Mouse (Mus musculus) pancreas, adult 10 weeks (tissue): Measurements from ENCODE around the gene Vmn1r68. TPM values are rescaled to one million over a fixed set of nuclear protein-coding genes. Genes with fewer than 3 reads are reported as not detected.

Source experiments
- polyA plus RNA-seq: library from polyadenylated mRNA; stranded (reverse); fragments of 350-450 nt; fragmentation: Illumina TruSeq; extraction: RNeasy Lipid Tissue Mini Kit (QIAGEN cat#74804); gene quantifications from one replicate; pipeline ENCODE4 v1.2.3, GENCODE M21; 2015; ENCODE audit warnings: low read depth, low replicate concordance; ENCODE audit not compliant: insufficient read depth

Gene Vmn1r68
- polyA plus RNA-seq: not detected

DNA sequence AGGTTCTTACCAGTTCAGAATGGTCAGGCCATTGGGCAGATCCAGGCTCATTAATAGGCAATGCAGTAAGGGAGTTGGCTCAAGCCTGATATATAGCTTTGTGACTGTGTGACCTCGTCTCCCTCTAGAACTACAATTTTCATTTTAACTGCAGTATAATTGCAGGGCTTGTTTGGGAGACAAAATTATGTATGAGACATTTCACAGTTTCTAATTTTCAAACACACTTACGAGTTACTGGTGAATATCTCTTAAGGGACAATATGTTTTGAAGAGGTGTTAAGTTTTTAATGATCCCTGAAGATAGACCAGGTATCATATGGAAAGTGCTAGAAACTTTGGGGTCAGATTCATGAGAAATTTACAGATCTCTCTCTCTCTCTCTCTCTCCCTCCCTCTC, at the start of gene Vmn1r68:
Vmn1r68 (minus strand) TSS at position 101 of the 400 bp plus-strand sequence.

DNA sequence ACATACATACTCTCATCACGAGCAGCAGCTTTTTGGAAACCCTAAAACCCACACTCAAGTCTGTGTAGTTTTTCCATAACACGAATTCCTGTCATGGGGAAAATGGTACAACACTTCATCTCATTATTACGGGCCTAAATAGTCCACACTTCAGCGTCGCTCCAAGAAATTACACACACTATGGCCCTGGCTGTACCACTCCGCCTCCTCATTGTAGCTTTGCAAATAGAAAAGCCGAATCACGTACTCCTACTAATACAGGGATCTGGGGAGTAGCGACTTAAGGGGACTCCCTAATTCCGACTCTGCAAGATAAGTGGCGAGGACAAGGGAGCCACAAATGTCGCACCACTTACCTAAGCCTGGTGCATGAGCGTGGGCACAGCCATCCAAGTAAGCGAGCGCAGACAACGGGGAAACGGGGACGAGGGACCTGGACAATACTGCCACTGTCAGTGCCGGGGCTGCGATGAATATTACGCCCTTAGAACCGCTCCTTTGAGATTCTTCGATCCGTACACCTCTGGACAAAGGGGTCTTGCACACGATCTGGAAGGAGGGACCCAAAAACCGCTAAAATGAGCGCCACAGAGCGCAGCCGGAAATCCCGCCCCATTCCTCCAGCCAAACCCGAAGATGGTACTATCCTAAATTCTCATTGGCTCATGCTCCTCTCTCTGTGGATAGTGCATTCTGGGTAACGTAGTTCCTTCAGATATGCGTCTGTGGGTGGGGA, 63.3 kb downstream of the Vmn1r68 start, which contains the start of gene Zik1:
Zik1 (minus strand) TSS at position 609 of the 736 bp plus-strand sequence.

Other genes starting within 250 kb of the Vmn1r68 start
- gene Vmn1r67, start 115.2 kb downstream of the Vmn1r68 start, polyA plus RNA-seq: not detected
- not detected for gene Zik1, start 63.1 kb downstream of the Vmn1r68 start, polyA plus RNA-seq
- gene Vmn1r69, start 55.2 kb upstream of the Vmn1r68 start, polyA plus RNA-seq: not detected
- not detected for gene Vmn1r70, start 73.0 kb upstream of the Vmn1r68 start, polyA plus RNA-seq
- gene Nlrp4b, start 129.3 kb upstream of the Vmn1r68 start, polyA plus RNA-seq: not detected
- not detected for gene Vmn1r71, start 195.9 kb upstream of the Vmn1r68 start, polyA plus RNA-seq